Mouse (Mus musculus) right cerebral cortex, postnatal 4 days (tissue): ENCODE measurements around the gene Fbln5.
A peak's percentile ranks its signal among the peaks of the same experiment; 100 is the strongest.

ENCODE experiments used
- DNase-seq: peaks from one replicate; pipeline ENCODE4 v3.0.0-alpha.2; 2022

The Fbln5 gene

GRCm38 (mm10) chr12:101758698-101759097 lies 60.2 kb downstream of the Fbln5 start:
- DNase-seq: no peak

DNA sequence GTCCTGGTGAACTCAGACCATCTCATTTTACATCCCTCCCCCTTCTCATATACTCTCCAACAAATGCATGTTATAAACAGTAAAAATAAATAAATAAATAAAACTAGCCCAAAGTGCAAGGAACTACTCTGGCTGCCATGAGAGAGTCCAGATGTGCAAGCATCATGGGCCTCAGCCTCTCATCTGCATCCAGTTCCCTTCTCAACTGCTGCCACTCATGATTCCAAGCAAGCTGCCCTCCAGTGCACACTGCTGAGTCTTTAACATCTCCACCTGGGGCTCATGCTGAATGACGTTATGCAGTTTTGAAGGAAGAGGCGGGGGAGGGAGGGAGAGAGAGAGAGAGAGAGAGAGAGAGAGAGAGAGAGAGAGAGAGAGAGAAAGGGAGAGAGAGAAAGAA lies 76.5 kb downstream of the Fbln5 start:
- DNase-seq: no peak

DNA sequence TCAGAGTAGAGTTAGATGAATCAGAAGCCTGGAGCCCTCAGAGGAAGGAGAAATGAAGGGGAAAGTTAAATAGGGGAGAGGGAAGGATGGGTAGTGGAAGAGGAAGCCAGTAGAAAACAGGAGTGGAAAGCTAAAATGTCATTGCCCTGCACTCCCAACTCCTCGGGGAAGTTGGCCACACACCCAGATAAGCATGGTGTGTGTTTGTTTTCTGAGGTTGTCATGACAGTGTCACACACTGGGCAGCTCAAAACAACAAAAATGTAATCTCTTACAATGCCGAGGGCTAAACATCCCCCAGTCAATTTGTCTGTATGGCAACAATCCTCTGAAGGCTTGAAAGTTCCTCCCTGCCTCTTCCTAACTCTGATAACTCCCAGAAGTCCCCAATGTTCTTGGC lies 78.4 kb downstream of the Fbln5 start:
- DNase-seq: no peak

GRCm38 (mm10) chr12:101740045-101740444 lies 78.8 kb downstream of the Fbln5 start:
- no peak for DNase-seq

DNA sequence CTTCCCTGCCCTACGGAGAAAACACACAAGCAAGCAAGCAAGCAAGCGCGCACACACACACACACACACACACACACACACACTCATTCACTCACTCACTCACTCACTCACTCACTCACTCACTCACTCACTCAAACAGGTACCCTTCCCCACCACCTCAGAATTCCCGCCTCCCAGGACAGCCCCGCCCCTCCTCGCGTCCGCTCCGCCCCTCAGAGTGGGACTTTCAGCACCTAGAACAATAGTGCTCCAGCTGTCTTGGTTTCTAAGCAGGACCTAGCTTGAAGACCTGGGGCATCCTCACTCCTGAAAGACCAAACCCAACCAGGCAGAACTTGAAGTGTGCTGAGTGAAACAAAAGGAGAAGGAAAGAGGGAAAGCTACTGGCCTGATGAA lies 100.1 kb downstream of the Fbln5 start:
- DNase-seq: no peak

- peak; percentile 24 for DNase-seq
These were observed 100.7 kb downstream of the Fbln5 start, which contains the start of gene Tc2n for GRCm38 (mm10) chr12:101718054-101718754. TSS of gene Tc2n (minus strand) at chr12:101718523.

GRCm38 (mm10) chr12:101699176-101699575 lies 119.7 kb downstream of the Fbln5 start:
- no peak for DNase-seq
